Mouse (Mus musculus) liver, embryonic 13.5 days (tissue): ENCODE measurements around the gene Rusc1. TPM values are rescaled to one million over a fixed set of nuclear protein-coding genes. Genes with fewer than 3 reads are reported as not detected.
"Not testable (repeated sequence)": the region's sequence is repeated elsewhere in the genome, so short reads cannot be mapped to it uniquely, and the experiment has no call there.

Experiments used
- ATAC-seq: fragments of 200-750 bp; cut with Nextera tagmentation; 2 replicates; pipeline ENCODE4 v1.8.0; 2017; ENCODE audit warnings: low read depth, mild to moderate bottlenecking, moderate number of reproducible peaks, moderate library complexity
- DNase-seq: peaks from one replicate; pipeline ENCODE4 v3.0.0; 2022
- H3K27ac ChIP-seq: fragments of 300-500 bp; sonication (generic); 2 replicates; pipeline ENCODE4 v1.5.1; 2015; ENCODE audit warnings: moderate library complexity, mild to moderate bottlenecking, inconsistent platforms
- H3K27me3 ChIP-seq: fragments of 300-500 bp; sonication (generic); 2 replicates; pipeline ENCODE4 v1.6.1; 2015; ENCODE audit warnings: mild to moderate bottlenecking, inconsistent platforms
- H3K36me3 ChIP-seq: fragments of 300-500 bp; sonication (generic); 2 replicates; pipeline ENCODE4 v1.6.1; 2015; ENCODE audit warnings: mild to moderate bottlenecking, inconsistent platforms
- H3K4me1 ChIP-seq: fragments of 300-500 bp; sonication (generic); replicated peaks from 2 replicates; pipeline ENCODE4 v1.6.1; 2015; ENCODE audit warnings: inconsistent platforms
- H3K4me2 ChIP-seq: fragments of 300-500 bp; sonication (generic); 2 replicates; pipeline ENCODE4 v1.6.1; 2015; ENCODE audit warnings: inconsistent platforms, mild to moderate bottlenecking, moderate library complexity
- H3K4me3 ChIP-seq: fragments of 300-500 bp; sonication (generic); replicated peaks from 2 replicates; pipeline ENCODE4 v1.5.1; 2015; ENCODE audit warnings: mild to moderate bottlenecking, inconsistent platforms
- H3K9ac ChIP-seq: fragments of 300-500 bp; sonication (generic); 2 replicates; pipeline ENCODE4 v1.6.1; 2015; ENCODE audit warnings: mild to moderate bottlenecking, inconsistent platforms
- H3K9me3 ChIP-seq: fragments of 300-500 bp; sonication (generic); replicated peaks from 2 replicates; pipeline ENCODE4 v1.6.1; 2016; ENCODE audit warnings: inconsistent platforms
- WGBS: fragments of 180-500 bp; shearing (Covaris S2); methylation state at CpG from one replicate; pipeline ENCODE4 v1.1.7; 2015; ENCODE audit not compliant: insufficient replicate concordance; 5-methylcytosine and 5-hydroxymethylcytosine counted together
- polyA plus RNA-seq: library from polyadenylated mRNA; unstranded; fragments of >200 nt; fragmentation: Nextera tagmentation; extraction: Ambion mirVana; gene quantifications from 2 replicates; pipeline ENCODE4 v1.2.1, GENCODE M21; 2015

Rusc1 gene
- polyA plus RNA-seq, 1 experiment from 2014 or later, result 5.5 TPM

DNA sequence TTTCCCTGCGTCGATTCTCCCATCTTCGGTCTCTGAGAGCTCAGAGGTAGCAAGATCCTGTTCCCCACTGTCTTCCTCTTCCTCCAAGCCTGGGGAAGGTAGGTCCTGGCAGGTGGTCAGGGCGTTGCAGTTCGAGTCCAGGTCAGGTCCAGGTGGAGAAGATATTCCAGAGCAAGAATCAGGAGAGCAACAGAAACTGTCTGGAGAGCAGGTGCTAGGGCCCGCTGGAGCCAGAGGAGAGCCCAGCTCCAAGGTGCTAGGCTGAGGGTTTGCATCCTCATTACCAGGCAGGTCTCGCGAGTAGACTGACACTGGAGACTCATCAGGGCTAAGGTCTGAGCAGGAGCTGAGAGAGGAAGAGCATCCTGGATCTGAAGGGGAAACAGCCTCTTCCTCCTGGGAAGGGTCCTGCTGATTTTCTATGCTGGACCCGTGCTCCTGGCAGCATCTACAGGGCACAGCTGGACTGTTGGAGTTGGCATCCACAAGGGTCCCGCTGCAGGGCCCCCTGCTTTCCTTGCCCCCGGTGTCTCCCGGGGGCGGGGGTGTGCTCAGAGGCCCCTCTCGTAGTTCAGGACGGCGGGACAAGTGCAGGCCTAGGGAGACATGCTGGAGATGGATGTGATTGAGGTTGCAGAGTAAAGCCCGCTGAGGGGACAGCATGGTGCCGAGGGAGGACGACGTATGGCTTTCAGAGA, 1.2 kb downstream of the Rusc1 start:
- Histone ChIP-seq H3K4me2 (peak overlapping the region; percentile 100), H3K4me1 (peaks cover 70% of the 10 kb centered on the region), H3K36me3 (peaks cover 33% of the 10 kb centered on the region), H3K27ac (no peak overlapping the region), H3K9me3 (no peaks in the 10 kb centered on the region), H3K9ac (peak overlapping the region; percentile 82; the same call in 1 of the 2 replicates), H3K27me3 (peaks cover 40% of the 10 kb centered on the region), H3K4me3 (peak overlapping the region; percentile 73)
- no peak for ATAC-seq
- 18% methylated on average over 20 of the region's 20 CpGs for WGBS
- DNase-seq, result no peak

DNA sequence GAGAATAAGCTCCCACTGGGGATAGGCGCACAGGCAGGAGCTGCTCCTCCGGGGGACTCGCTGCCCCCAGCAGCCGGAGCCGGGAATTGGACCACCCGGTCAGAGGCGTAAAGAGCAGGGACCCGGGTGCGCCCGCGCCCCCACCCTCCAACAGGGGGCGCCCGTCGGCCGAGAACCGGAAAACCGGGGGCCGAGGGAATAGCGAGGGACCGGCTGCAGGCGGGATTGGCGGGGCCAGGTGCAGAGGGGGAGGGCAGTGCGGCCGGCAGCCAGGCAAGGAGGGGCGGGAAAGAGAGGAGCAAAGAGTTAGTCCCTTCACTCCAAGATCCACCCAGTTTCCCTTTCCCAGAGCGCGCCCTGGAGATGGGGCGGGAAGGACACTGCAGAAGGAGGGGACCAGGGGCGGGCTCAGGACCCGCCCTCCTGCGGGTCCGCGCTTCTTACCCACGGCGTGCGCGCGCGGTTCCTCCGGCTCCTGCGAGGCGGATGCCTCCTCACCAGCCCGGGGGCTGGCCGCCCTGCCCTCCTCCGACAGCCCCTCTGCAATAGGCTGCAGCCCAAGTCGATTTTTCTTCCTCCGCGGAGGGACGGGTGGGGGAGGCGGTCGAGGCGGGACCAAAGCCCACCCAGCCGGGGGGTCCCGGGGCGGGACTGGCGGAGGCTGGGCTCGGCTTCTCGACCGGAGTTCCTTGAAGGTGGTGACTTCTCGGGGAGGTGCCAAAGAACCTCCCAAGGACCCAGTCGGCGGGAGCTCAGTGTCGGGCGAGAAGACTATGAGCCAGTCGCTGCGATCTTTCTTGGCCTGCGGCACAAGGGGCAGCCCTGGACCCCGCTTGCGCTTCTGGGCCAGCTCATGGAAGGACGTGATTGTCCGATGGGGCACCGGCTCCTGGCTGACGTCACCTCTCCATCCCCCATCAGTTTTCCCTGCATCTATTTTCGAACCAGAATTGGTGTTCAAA, 2.1 kb downstream of the Rusc1 start:
- WGBS, result under 1% methylated on average over 69 of the region's 74 CpGs
- peaks cover 23% of the 10 kb centered on the region for H3K36me3 ChIP-seq
- H3K9ac ChIP-seq, result peak overlapping the region; percentile 82
- H3K9me3 ChIP-seq, result no peaks in the 10 kb centered on the region
- DNase-seq (peak; percentile 78), ATAC-seq (peak; percentile 47)
- peak overlapping the region; percentile 83 for H3K27ac ChIP-seq
- peaks cover 40% of the 10 kb centered on the region for H3K27me3 ChIP-seq
- peak overlapping the region; percentile 73 for H3K4me3 ChIP-seq
- peak overlapping the region; percentile 100 for H3K4me2 ChIP-seq
- H3K4me1 ChIP-seq, result peaks cover 70% of the 10 kb centered on the region

GRCm38 (mm10) chr3:89089882-89090591, 3.1 kb downstream of the Rusc1 start:
- H3K4me3 ChIP-seq, result peak overlapping the region; percentile 73
- H3K9ac ChIP-seq, result peak overlapping the region; percentile 82
- DNase-seq (peak; percentile 86), ATAC-seq (peak; percentile 89)
- H3K4me2 ChIP-seq, result peak overlapping the region; percentile 100
- H3K36me3 ChIP-seq, result peaks cover 14% of the 10 kb centered on the region
- H3K4me1 ChIP-seq, result peaks cover 68% of the 10 kb centered on the region
- peak overlapping the region; percentile 83 for H3K27ac ChIP-seq
- no peaks in the 10 kb centered on the region for H3K9me3 ChIP-seq
- H3K27me3 ChIP-seq, result peaks cover 40% of the 10 kb centered on the region
- WGBS, result under 1% methylated on average over 40 of the region's 40 CpGs

- no peaks in the 10 kb centered on the region for H3K9me3 ChIP-seq
- no peak overlapping the region for H3K27ac ChIP-seq
- DNase-seq (no peak), ATAC-seq (no peak)
- 41% methylated on average over 14 of the region's 14 CpGs for WGBS
- peaks cover 3% of the 10 kb centered on the region for H3K36me3 ChIP-seq
- H3K4me3 ChIP-seq, result peak overlapping the region; percentile 73
- H3K27me3 ChIP-seq, result peaks cover 40% of the 10 kb centered on the region
- H3K4me2 ChIP-seq, result peak overlapping the region; percentile 100
- peaks cover 68% of the 10 kb centered on the region for H3K4me1 ChIP-seq
- peak overlapping the region; percentile 72; the same call in 1 of the 2 replicates for H3K9ac ChIP-seq
Observed at GRCm38 (mm10) chr3:89088974-89089373, 4.1 kb downstream of the Rusc1 start.

GRCm38 (mm10) chr3:89087338-89088110, 5.6 kb downstream of the Rusc1 start:
- peak overlapping the region; percentile 50; the same call in 1 of the 2 replicates for H3K9ac ChIP-seq
- peak overlapping the region; percentile 100 for H3K4me2 ChIP-seq
- 20% methylated on average over 21 of the region's 21 CpGs for WGBS
- no peak for ATAC-seq
- DNase-seq, result peak; percentile 76
- H3K4me3 ChIP-seq, result peak overlapping the region; percentile 18; the same call in 1 of the 2 replicates
- no peak overlapping the region for H3K27ac ChIP-seq
- no peaks in the 10 kb centered on the region for H3K36me3 ChIP-seq
- H3K4me1 ChIP-seq, result peaks cover 59% of the 10 kb centered on the region
- no peaks in the 10 kb centered on the region for H3K9me3 ChIP-seq
- H3K27me3 ChIP-seq, result peaks cover 32% of the 10 kb centered on the region

DNA sequence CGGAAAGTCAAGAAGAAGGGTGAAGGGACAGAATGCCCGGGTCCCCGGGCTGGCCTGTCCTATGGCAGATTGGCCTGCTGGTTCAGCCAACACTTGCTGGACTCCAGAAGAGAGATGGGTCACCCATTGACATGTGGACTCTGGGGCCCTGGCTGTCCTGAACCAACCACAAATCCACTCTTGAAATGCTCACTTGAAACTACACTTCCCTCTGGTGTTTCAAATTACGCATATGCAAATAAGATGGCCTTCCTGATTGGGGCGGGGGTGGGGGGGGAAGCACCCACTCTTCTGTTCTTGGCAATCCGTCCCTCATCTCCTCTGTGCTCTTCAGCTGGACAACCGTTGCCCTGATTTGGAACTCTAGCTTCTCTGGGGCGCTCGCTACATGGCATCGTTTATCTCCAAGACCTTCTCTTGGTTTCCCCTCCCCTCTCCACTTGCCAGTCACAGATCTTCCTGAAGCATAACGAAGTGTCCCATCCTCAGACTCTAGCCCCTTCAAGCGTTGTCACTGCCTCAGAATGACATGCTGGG, 8.4 kb downstream of the Rusc1 start:
- Histone ChIP-seq H3K9ac (no peak overlapping the region), H3K36me3 (peaks cover 11% of the 10 kb centered on the region), H3K4me3 (no peak overlapping the region), H3K4me2 (no peak overlapping the region), H3K27me3 (peaks cover 14% of the 10 kb centered on the region; the same call in 1 of the 2 replicates), H3K4me1 (peaks cover 37% of the 10 kb centered on the region), H3K27ac (no peak overlapping the region), H3K9me3 (no peaks in the 10 kb centered on the region)
- 83% methylated on average over 12 of the region's 12 CpGs for WGBS
- ATAC-seq, result no peak
- DNase-seq, result no peak

DNA sequence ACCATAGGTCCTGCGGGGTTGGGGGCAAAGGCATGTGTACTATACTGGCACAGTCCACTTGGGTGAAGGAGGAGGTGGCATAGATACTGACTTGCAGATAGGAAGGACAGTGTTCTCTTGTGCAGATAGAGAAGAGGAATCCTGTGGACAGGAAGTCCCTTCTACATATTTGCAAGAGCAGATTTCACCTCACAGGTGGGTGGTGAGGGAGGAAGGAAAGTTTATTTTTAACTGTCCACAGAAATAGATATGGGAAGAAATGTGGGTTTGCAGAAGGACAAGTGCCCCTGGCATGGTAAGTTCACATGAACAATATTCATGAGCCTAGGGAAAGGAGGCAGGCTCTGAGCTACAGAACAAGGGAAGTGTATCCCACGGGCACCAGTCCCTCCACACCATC, 9.0 kb downstream of the Rusc1 start:
- H3K27me3 ChIP-seq, result peaks cover 13% of the 10 kb centered on the region; the same call in 1 of the 2 replicates
- no peak overlapping the region for H3K9ac ChIP-seq
- H3K27ac ChIP-seq, result no peak overlapping the region
- H3K4me3 ChIP-seq, result no peak overlapping the region
- 74% methylated on average over 2 of the region's 2 CpGs for WGBS
- H3K4me2 ChIP-seq, result no peak overlapping the region
- H3K9me3 ChIP-seq, result no peaks in the 10 kb centered on the region
- DNase-seq (no peak), ATAC-seq (no peak)
- peaks cover 31% of the 10 kb centered on the region for H3K4me1 ChIP-seq
- H3K36me3 ChIP-seq, result peaks cover 17% of the 10 kb centered on the region

- H3K27ac ChIP-seq, H3K27me3 ChIP-seq, H3K9ac ChIP-seq, H3K4me2 ChIP-seq, H3K4me3 ChIP-seq, DNase-seq, ATAC-seq, H3K9me3 ChIP-seq: not testable (repeated sequence)
- H3K36me3 ChIP-seq, result peaks cover 25% of the 10 kb centered on the region
- H3K4me1 ChIP-seq, result peaks cover 13% of the 10 kb centered on the region
Observed at GRCm38 (mm10) chr3:89082287-89082686, 10.8 kb downstream of the Rusc1 start.

- DNase-seq (no peak), ATAC-seq (no peak)
- Histone ChIP-seq H3K9me3 (no peaks in the 10 kb centered on the region), H3K9ac (no peak overlapping the region), H3K27ac (no peak overlapping the region), H3K27me3 (no peaks in the 10 kb centered on the region), H3K4me1 (peaks cover 4% of the 10 kb centered on the region; the same call in 1 of the 2 replicates), H3K36me3 (peaks cover 72% of the 10 kb centered on the region), H3K4me3 (no peak overlapping the region), H3K4me2 (no peak overlapping the region)
- 84% methylated on average over 9 of the region's 9 CpGs for WGBS
Observed at GRCm38 (mm10) chr3:89077383-89077782, 15.7 kb downstream of the Rusc1 start.

DNA sequence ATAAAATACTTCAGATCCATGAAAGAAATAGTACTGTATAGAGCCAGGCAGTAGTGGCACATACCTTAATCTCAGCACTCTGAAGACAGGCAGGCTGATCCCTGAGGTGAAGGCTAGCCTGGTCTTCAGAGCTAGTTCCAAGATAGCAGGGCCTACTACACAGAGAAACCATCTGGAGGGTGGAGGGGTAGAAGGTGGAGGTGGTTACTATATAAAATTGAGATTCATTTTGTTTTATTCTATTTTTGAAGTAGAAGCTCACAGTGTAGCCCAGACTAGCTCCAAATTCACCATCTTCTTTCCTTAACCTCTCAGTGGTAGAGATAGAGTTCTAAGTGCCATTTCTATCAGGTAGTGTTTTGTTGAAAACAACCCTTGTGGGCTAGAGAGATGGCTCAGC, 25.8 kb downstream of the Rusc1 start:
- ATAC-seq (no peak), DNase-seq (no peak)

More for the DNA sequence above, 25.8 kb downstream of the Rusc1 start:
- Histone ChIP-seq H3K9me3 (no peaks in the 10 kb centered on the region), H3K4me3 (no peak overlapping the region), H3K4me1 (no peaks in the 10 kb centered on the region), H3K27ac (no peak overlapping the region), H3K4me2 (no peak overlapping the region), H3K36me3 (peaks cover 92% of the 10 kb centered on the region), H3K27me3 (no peaks in the 10 kb centered on the region), H3K9ac (no peak overlapping the region)
